Mouse (Mus musculus): Measurements from ENCODE around the gene Ntn5.

DNA sequence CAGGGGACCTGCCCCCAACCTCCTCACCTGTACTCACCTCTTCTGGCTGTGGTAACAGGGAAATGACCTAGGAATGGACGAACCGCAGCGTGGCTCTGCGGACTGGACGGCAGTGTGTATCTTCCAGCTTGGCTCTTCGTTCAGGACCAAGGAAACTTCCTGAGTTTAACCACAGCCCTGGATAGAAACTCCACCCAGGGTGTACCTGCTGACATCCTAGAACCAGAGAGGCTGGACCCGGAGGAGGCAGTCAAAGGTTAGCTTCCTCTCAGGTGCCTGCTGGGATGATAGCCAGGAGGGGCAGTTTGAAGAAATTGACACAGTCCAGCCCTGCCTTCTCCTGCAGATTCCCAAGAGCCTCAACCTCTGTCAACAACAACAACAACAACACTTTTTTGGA is 17.7 kb upstream of the Ntn5 start, which contains the start of gene Fut2:
- TF ChIP-seq POLR2A (IDR thresholded peaks at IDR 0.05; ENCODE audit: low read depth, low read length) = no peak
- no peak for TF ChIP-seq CTCF (IDR thresholded peaks at IDR 0.05; ENCODE audit: extremely low read depth, insufficient read length, insufficient replicate concordance, low read depth, low read length)

Data from small intestine, adult 2 months (tissue).